Mouse (Mus musculus) bone marrow macrophage, adult 2 months (primary cell): ENCODE measurements around the gene Cdc25b.

ENCODE experiments used
- CTCF ChIP-seq: IDR thresholded peaks from 2 replicates; pipeline ENCODE4 v1.5.1; 2012; ENCODE audit warnings: low read depth, mild to moderate bottlenecking, low read length, moderate library complexity
- POLR2A ChIP-seq: IDR thresholded peaks from 2 replicates; pipeline ENCODE4 v1.6.1; 2012; ENCODE audit warnings: mild to moderate bottlenecking, low read depth, low read length, borderline replicate concordance

DNA sequence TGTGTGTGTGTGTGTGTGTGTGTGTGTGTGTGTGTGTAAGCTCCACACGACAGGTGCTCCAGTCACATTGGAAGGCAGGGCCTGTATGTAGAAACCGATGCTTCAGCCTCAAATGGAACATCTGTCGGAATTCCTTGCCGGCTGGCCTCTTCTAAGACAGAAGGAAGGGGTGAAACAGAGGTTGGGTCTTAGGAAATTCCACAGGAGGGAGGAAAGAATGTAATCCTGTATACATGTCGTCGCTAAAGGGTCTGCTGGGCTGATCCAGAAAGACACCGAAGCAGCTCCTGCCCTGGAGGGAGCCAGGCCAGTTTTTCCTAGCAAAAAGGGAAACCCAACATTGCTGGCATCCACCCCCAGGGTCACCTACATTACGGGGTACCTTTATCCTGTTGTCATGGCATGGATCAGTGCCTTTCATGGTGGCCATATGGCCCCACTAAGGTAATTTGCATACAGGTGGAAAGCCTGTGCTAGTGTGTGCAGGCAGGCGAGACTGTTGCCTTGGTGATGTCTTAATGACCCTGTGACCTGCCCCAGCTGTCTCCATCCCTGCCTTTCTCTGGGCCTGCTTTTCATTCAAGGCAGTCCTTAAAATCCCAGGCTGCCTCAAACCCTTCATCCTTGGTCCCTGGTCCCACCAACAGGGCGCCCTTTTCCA, 3.7 kb downstream of the Cdc25b start:
- TF ChIP-seq CTCF: no peak
- no peak for TF ChIP-seq POLR2A
